Mouse (Mus musculus) layer of hippocampus, postnatal 14 days (tissue): ENCODE measurements around the gene Prl8a8. TPM values are rescaled to one million over a fixed set of nuclear protein-coding genes. Genes with fewer than 3 reads are reported as not detected.

Experiments used
- DNase-seq, 2 experiments: peaks; one replicate each; pipeline ENCODE4 v3.0.0; 2021 to 2022; ENCODE audit warnings: low spot score in 2 of 2, mixed read lengths in 1 of 2
- long read RNA-seq, 2 experiments: library from polyadenylated mRNA; stranded (forward); transcript quantifications; one replicate each; pipeline ENCODE4 v2.0.0; 2021
- total RNA-seq, 2 experiments: library from RNA; stranded (reverse); gene quantifications; 2 replicates each; pipeline ENCODE4 v1.2.3; 2021

The Prl8a8 gene
- not detected for total RNA-seq
- long read RNA-seq, experiment 1: 0 reads
- long read RNA-seq, experiment 2: 0 reads

DNA sequence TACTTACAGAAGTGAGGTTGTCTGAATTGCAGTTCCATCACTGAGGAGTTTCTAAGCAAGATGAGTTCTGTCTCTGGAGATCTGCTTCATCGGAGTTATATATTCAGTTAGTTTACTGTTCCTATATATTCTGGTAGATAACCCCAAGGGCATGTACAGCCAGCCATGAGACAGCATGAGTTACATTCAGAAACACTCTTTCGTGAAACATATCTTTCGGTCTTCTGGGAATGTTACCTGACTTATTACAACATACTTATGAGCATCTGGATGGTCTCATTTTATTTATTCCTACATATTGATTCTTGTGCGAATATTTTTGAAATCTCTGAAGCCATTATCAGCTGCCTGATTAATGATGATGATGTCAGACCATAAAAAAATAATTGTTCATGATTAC is at the start of gene Prl8a8:
Prl8a8 (minus strand) TSS at position 101 of the 400 bp plus-strand sequence.
- no peak for DNase-seq

DNA sequence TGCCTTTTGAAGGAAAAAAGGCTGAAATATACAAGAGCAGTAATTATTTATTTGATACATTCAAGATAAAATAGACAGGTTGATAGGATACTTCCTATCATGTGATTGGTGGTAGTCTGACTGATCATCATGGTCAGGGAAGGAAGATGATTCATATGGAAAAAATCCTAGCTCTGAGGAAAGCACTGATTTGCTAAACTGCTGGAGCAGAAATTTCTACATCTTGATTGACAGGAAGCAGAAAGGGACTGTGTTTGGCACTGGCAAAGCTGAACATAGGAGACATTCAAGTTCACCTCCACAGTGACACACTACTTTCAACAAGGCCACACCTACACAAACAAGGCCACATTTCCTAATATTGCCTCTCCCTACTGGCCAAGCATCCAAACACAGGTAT is 40.3 kb upstream of the Prl8a8 start:
- DNase-seq: no peak

GRCm38 (mm10) chr13:27523156-27523555 is 10.1 kb upstream of the Prl8a8 start:
- no peak for DNase-seq

DNA sequence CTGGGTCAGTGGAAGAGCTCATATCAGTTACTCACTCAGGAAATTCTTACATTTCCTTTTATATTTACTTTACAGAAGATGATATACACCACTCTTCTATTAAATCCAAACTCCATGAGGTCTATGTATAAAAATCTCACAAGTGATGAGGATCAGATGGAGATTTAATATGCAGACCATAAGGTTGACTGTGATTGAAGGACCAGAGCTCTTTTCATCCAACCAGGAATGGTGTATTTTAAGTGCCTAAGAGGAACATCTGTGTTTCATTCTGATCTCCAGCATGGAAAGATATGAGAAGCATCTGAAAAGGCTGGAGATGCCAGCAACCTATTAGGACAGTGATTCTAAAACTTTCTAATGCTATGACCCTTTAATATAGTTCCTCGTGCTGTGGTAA is 5.4 kb downstream of the Prl8a8 start:
- no peak for DNase-seq

Other genes with a start within 250 kb of the Prl8a8 start
- not detected for gene Prl6a1, start 200.6 kb downstream of the Prl8a8 start, total RNA-seq
- not detected for gene Prl8a2, start 167.5 kb downstream of the Prl8a8 start, total RNA-seq
- gene Prl2b1, start 122.4 kb downstream of the Prl8a8 start, total RNA-seq: not detected
- gene Prl8a6, start 74.5 kb downstream of the Prl8a8 start, total RNA-seq: not detected
- not detected for gene Prl8a9, start 51.4 kb upstream of the Prl8a8 start, total RNA-seq
- not detected for gene Prl8a1, start 69.0 kb upstream of the Prl8a8 start, total RNA-seq
- not detected for gene Prl7b1, start 97.4 kb upstream of the Prl8a8 start, total RNA-seq
- not detected for gene Prl7a1, start 129.3 kb upstream of the Prl8a8 start, total RNA-seq
- not detected for gene Prl7a2, start 154.8 kb upstream of the Prl8a8 start, total RNA-seq
- not detected for gene Prl7d1, start 203.5 kb upstream of the Prl8a8 start, total RNA-seq